Mouse (Mus musculus) liver, embryonic 16.5 days (tissue): ENCODE measurements around the gene Col6a6. TPM values are rescaled to one million over a fixed set of nuclear protein-coding genes. Genes with fewer than 3 reads are reported as not detected.
A peak's percentile ranks its signal among the peaks of the same experiment; 100 is the strongest.
"Not testable (repeated sequence)": the region's sequence is repeated elsewhere in the genome, so short reads cannot be mapped to it uniquely, and the experiment has no call there.

Experiments used
- ATAC-seq: fragments of 200-750 bp; cut with Nextera tagmentation; 2 replicates; pipeline ENCODE4 v1.8.0; 2017; ENCODE audit warnings: low read depth, mild to moderate bottlenecking, moderate number of reproducible peaks, moderate library complexity
- H3K27ac ChIP-seq: fragments of 300-500 bp; sonication (generic); 2 replicates; pipeline ENCODE4 v1.5.1; 2014; ENCODE audit warnings: mild to moderate bottlenecking, low read length
- H3K27me3 ChIP-seq: fragments of 300-500 bp; sonication (generic); 2 replicates; pipeline ENCODE4 v1.6.1; 2014; ENCODE audit warnings: low read depth, low read length, mixed read lengths; ENCODE audit not compliant: control insufficient read depth, insufficient read depth
- H3K36me3 ChIP-seq: fragments of 300-500 bp; sonication (generic); 2 replicates; pipeline ENCODE4 v1.6.1; 2014; ENCODE audit warnings: mild to moderate bottlenecking; ENCODE audit not compliant: control insufficient read depth, insufficient read depth
- H3K4me1 ChIP-seq: fragments of 300-500 bp; sonication (generic); 2 replicates; pipeline ENCODE4 v1.6.1; 2014; ENCODE audit warnings: low read depth, low read length, mixed read lengths; ENCODE audit not compliant: control insufficient read depth
- H3K4me2 ChIP-seq: fragments of 300-500 bp; sonication (generic); 2 replicates; pipeline ENCODE4 v1.6.1; 2014; ENCODE audit warnings: low read depth, low read length, mixed read lengths
- H3K4me3 ChIP-seq: fragments of 300-500 bp; sonication (generic); 2 replicates; pipeline ENCODE4 v1.5.1; 2014; ENCODE audit warnings: low read depth, mild to moderate bottlenecking, low read length
- H3K9ac ChIP-seq: fragments of 300-500 bp; sonication (generic); 2 replicates; pipeline ENCODE4 v1.6.1; 2014; ENCODE audit warnings: low read depth, low read length
- H3K9me3 ChIP-seq: fragments of 300-500 bp; sonication (generic); replicated peaks from 2 replicates; pipeline ENCODE4 v1.6.1; 2016; ENCODE audit warnings: low read length; ENCODE audit not compliant: control insufficient read depth
- WGBS: fragments of 180-500 bp; shearing (Covaris S2); extraction: QIAGEN DNeasy Blood & Tissue Kit; methylation state at CpG from one replicate; pipeline ENCODE4 v1.1.7; 2014; ENCODE audit not compliant: insufficient replicate concordance; 5-methylcytosine and 5-hydroxymethylcytosine counted together
- polyA plus RNA-seq: library from polyadenylated mRNA; unstranded; fragments of >200 nt; fragmentation: Nextera tagmentation; extraction: Ambion mirVana; gene quantifications from 2 replicates; pipeline ENCODE4 v1.2.1, GENCODE M21; 2015

Col6a6 gene
- polyA plus RNA-seq, 1 experiment from 2014 or later, result 0.42 TPM

GRCm38 (mm10) chr9:105841386-105841785, 13.4 kb upstream of the Col6a6 start:
- H3K27me3 ChIP-seq, H3K9me3 ChIP-seq, ATAC-seq, H3K9ac ChIP-seq, H3K27ac ChIP-seq, H3K4me3 ChIP-seq, H3K36me3 ChIP-seq, H3K4me1 ChIP-seq, H3K4me2 ChIP-seq: not testable (repeated sequence)
- 30% methylated on average over 5 of the region's 5 CpGs for WGBS

- no peak overlapping the region for H3K27ac ChIP-seq
- WGBS, result 65% methylated on average over 5 of the region's 5 CpGs
- no peaks in the 10 kb centered on the region for H3K27me3 ChIP-seq
- H3K9ac ChIP-seq, result no peak overlapping the region
- no peaks in the 10 kb centered on the region for H3K36me3 ChIP-seq
- no peak overlapping the region for H3K4me2 ChIP-seq
- H3K4me1 ChIP-seq, result no peaks in the 10 kb centered on the region
- ATAC-seq, result no peak
- H3K9me3 ChIP-seq, result no peaks in the 10 kb centered on the region
- no peak overlapping the region for H3K4me3 ChIP-seq
Measured at GRCm38 (mm10) chr9:105839147-105839515, 11.2 kb upstream of the Col6a6 start.

GRCm38 (mm10) chr9:105838396-105839146, 10.6 kb upstream of the Col6a6 start:
- Histone ChIP-seq H3K27me3 (no peaks in the 10 kb centered on the region), H3K4me1 (no peaks in the 10 kb centered on the region), H3K9me3 (no peaks in the 10 kb centered on the region), H3K4me2 (no peak overlapping the region), H3K4me3 (no peak overlapping the region), H3K9ac (no peak overlapping the region), H3K36me3 (no peaks in the 10 kb centered on the region), H3K27ac (no peak overlapping the region)
- 66% methylated on average over 4 of the region's 4 CpGs for WGBS
- no peak for ATAC-seq

GRCm38 (mm10) chr9:105835587-105835986, 7.6 kb upstream of the Col6a6 start:
- H3K36me3 ChIP-seq, result no peaks in the 10 kb centered on the region
- no peak overlapping the region for H3K27ac ChIP-seq
- H3K9ac ChIP-seq, result no peak overlapping the region
- ATAC-seq, result no peak
- no peaks in the 10 kb centered on the region for H3K9me3 ChIP-seq
- no peak overlapping the region for H3K4me2 ChIP-seq
- H3K27me3 ChIP-seq, result no peaks in the 10 kb centered on the region
- WGBS, result 59% methylated on average over 7 of the region's 7 CpGs
- no peak overlapping the region for H3K4me3 ChIP-seq
- no peaks in the 10 kb centered on the region for H3K4me1 ChIP-seq

GRCm38 (mm10) chr9:105834799-105835198, 6.8 kb upstream of the Col6a6 start:
- Histone ChIP-seq H3K27ac (no peak overlapping the region), H3K4me3 (no peak overlapping the region), H3K9me3 (no peaks in the 10 kb centered on the region), H3K4me2 (no peak overlapping the region), H3K4me1 (no peaks in the 10 kb centered on the region), H3K9ac (no peak overlapping the region), H3K36me3 (no peaks in the 10 kb centered on the region), H3K27me3 (no peaks in the 10 kb centered on the region)
- ATAC-seq, result no peak
- 29% methylated on average over 4 of the region's 4 CpGs for WGBS

- Histone ChIP-seq H3K4me2 (no peak overlapping the region), H3K4me3 (no peak overlapping the region), H3K4me1 (no peaks in the 10 kb centered on the region), H3K36me3 (no peaks in the 10 kb centered on the region), H3K27ac (no peak overlapping the region), H3K9ac (no peak overlapping the region), H3K27me3 (no peaks in the 10 kb centered on the region; the same call in 1 of the 2 replicates), H3K9me3 (no peaks in the 10 kb centered on the region)
- no peak for ATAC-seq
- WGBS, result 57% methylated on average over 9 of the region's 9 CpGs
Measured at GRCm38 (mm10) chr9:105831291-105831690, 3.3 kb upstream of the Col6a6 start.

- Histone ChIP-seq H3K4me3 (no peak overlapping the region), H3K27ac (no peak overlapping the region), H3K9me3 (no peaks in the 10 kb centered on the region), H3K27me3 (no peaks in the 10 kb centered on the region; the same call in 1 of the 2 replicates), H3K9ac (no peak overlapping the region), H3K4me2 (no peak overlapping the region), H3K4me1 (no peaks in the 10 kb centered on the region), H3K36me3 (no peaks in the 10 kb centered on the region)
- no peak for ATAC-seq
- WGBS, result 49% methylated on average over 8 of the region's 8 CpGs
Measured at GRCm38 (mm10) chr9:105827076-105827647, 798 bp downstream of the Col6a6 start.

- no peak overlapping the region for H3K9ac ChIP-seq
- no peak for ATAC-seq
- H3K4me1 ChIP-seq, result no peaks in the 10 kb centered on the region
- no peak overlapping the region for H3K4me3 ChIP-seq
- 65% methylated on average over 6 of the region's 6 CpGs for WGBS
- no peaks in the 10 kb centered on the region for H3K36me3 ChIP-seq
- H3K4me2 ChIP-seq, result no peak overlapping the region
- no peak overlapping the region for H3K27ac ChIP-seq
- H3K9me3 ChIP-seq, result no peaks in the 10 kb centered on the region
- H3K27me3 ChIP-seq, result no peaks in the 10 kb centered on the region
Measured at GRCm38 (mm10) chr9:105820711-105821110, 7.2 kb downstream of the Col6a6 start.

- Histone ChIP-seq H3K4me1 (no peaks in the 10 kb centered on the region), H3K4me2 (no peak overlapping the region), H3K36me3 (no peaks in the 10 kb centered on the region), H3K9ac (no peak overlapping the region), H3K4me3 (no peak overlapping the region), H3K9me3 (no peaks in the 10 kb centered on the region), H3K27ac (no peak overlapping the region), H3K27me3 (no peaks in the 10 kb centered on the region)
- peak; percentile 88 for ATAC-seq
- 67% methylated on average over 29 of the region's 29 CpGs for WGBS
Measured at GRCm38 (mm10) chr9:105819155-105819709, 8.7 kb downstream of the Col6a6 start.
